Mouse (Mus musculus): ENCODE measurements around the gene Olfr522. TPM values are rescaled to one million over a fixed set of nuclear protein-coding genes. Genes with fewer than 3 reads are reported as not detected.
A peak's percentile ranks its signal among the peaks of the same experiment; 100 is the strongest.

The Olfr522 gene
- polyA plus RNA-seq, 1 experiment from 2014 or later: not detected

DNA sequence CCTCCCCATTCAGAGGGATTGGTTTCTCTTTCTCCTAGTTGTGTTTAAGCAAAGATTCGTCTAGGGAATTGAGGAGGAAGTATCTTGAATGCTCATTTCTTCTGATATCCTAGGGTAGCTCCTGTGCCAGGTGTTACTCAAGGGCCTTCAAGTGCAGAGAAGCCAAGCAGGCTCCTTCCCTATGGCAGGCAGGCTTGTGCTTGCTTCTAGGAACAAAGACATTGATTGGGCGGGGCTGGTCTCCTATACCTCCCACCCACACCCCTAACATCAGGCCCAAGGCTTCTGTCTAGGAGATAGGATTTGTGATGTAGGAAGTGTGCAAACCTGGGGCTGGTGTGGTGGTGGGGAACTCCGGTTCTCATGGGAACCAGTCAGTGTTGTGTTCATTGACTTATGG, 37.6 kb downstream of the Olfr522 start:
- peak overlapping the region; percentile 32 for H3K4me2 ChIP-seq
- H3K27ac ChIP-seq: no peak overlapping the region
- H3K27me3 ChIP-seq: no peaks in the 10 kb centered on the region
- 81% methylated on average over 3 of the region's 3 CpGs for WGBS
- no peaks in the 10 kb centered on the region for H3K9me3 ChIP-seq
- ATAC-seq (ENCODE audit: insufficient number of reproducible peaks, insufficient read depth, low FRiP score, low TSS enrichment, low read depth): no peak
- H3K36me3 ChIP-seq: peaks cover 19% of the 10 kb centered on the region
- no peak overlapping the region for H3K4me3 ChIP-seq
- peaks cover 10% of the 10 kb centered on the region for H3K4me1 ChIP-seq
- 0 out of 2 replicates have a peak overlapping the region, but pooled peaks have one; percentile 17 for H3K9ac ChIP-seq

DNA sequence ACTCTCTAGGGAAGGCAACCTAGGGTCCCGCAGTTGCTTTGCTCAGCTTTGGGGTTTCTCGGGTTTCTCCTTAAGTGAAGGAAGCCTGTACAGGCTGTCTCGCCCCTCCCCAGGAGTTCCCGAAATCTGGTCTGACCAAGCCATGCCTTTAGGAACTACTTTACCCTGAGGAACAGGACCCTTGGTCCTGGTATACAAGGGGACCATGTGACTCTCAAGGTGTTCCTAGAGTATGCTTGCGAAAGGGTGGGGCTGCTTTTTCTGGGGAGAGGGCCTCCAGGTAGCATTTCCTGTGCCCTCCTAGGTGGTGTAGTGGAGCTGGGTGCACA, 38.6 kb downstream of the Olfr522 start:
- peak overlapping the region; percentile 57; the same call in 1 of the 2 replicates for H3K27ac ChIP-seq
- H3K4me2 ChIP-seq: peak overlapping the region; percentile 81
- H3K4me1 ChIP-seq: peaks cover 10% of the 10 kb centered on the region
- H3K4me3 ChIP-seq: peak overlapping the region; percentile 75
- peak overlapping the region; percentile 84 for H3K9ac ChIP-seq
- H3K27me3 ChIP-seq: no peaks in the 10 kb centered on the region
- no peaks in the 10 kb centered on the region for H3K9me3 ChIP-seq
- 6% methylated on average over 5 of the region's 5 CpGs for WGBS
- H3K36me3 ChIP-seq: peaks cover 19% of the 10 kb centered on the region
- no peak for ATAC-seq (ENCODE audit: insufficient number of reproducible peaks, insufficient read depth, low FRiP score, low TSS enrichment, low read depth)

DNA sequence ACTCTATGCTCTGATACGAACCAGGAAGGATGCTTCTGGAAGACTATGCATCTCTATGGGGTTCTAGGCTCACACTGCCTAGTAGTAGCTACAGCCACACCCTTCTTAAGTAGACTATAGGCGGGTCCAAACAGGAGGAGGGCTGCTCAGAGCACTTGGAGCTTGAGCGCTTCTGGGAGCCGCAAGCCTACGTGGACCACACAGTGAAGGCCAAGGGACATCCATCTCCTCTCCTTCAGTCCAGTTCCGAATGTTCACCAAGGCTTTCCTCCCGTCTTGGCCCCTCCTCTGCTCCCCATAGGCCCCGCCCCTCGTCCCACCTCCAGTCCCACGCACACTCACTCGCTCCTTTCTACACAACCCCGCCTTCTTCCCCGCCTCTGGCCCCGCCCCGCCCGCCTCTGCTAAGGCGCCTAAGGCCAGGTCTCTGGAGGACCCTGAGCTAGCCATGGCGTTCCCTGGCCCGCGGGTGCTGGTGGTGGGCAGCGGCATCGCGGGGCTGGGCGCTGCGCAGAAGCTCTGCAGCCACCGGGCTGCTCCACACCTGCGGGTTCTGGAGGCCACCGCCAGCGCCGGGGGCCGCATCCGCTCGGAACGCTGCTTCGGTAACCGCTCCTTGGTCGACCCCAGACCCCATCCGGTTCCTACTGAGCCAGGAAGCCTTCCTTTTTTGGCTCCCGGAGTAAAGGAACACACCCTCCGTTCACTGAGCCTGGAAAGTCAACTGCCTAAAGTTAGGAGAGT, 39.1 kb downstream of the Olfr522 start:
- no peaks in the 10 kb centered on the region for H3K9me3 ChIP-seq
- H3K27me3 ChIP-seq: no peaks in the 10 kb centered on the region
- peaks cover 14% of the 10 kb centered on the region for H3K36me3 ChIP-seq
- peak overlapping the region; percentile 81 for H3K4me2 ChIP-seq
- H3K4me3 ChIP-seq: peak overlapping the region; percentile 75
- H3K4me1 ChIP-seq: peaks cover 10% of the 10 kb centered on the region
- peak overlapping the region; percentile 84 for H3K9ac ChIP-seq
- H3K27ac ChIP-seq: peak overlapping the region; percentile 57; the same call in 1 of the 2 replicates
- ATAC-seq (ENCODE audit: insufficient number of reproducible peaks, insufficient read depth, low FRiP score, low TSS enrichment, low read depth): peak; percentile 94
- 2% methylated on average over 40 of the region's 40 CpGs for WGBS

DNA sequence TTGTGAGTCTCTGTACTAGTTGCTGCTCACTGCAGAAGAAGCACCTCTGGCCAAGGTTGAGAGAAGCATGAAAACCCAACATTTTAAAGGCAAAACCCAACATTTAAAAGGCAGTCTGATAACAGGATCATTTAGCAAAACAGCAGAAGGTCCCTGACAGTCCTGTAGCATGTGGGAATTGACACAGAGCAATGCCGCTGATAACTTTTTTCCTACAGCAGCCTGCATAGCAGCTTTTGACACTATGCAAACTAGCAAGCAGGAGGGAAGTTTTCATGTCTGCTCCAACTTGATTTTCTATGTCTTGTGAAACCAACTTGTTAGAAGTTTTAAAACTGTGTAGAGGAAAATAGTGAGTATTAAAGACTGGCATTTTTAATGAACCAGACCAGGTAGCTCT, 40.2 kb downstream of the Olfr522 start:
- Histone ChIP-seq H3K4me2 (no peak overlapping the region), H3K27me3 (no peaks in the 10 kb centered on the region), H3K36me3 (peaks cover 3% of the 10 kb centered on the region; the same call in 1 of the 2 replicates), H3K27ac (no peak overlapping the region), H3K4me1 (peaks cover 10% of the 10 kb centered on the region), H3K9ac (no peak overlapping the region), H3K9me3 (no peaks in the 10 kb centered on the region), H3K4me3 (no peak overlapping the region)
- no peak for ATAC-seq (ENCODE audit: insufficient number of reproducible peaks, insufficient read depth, low FRiP score, low TSS enrichment, low read depth)
- whole genome bisulfite sequencing: 94% methylated on average over 1 of the region's 1 CpGs

DNA sequence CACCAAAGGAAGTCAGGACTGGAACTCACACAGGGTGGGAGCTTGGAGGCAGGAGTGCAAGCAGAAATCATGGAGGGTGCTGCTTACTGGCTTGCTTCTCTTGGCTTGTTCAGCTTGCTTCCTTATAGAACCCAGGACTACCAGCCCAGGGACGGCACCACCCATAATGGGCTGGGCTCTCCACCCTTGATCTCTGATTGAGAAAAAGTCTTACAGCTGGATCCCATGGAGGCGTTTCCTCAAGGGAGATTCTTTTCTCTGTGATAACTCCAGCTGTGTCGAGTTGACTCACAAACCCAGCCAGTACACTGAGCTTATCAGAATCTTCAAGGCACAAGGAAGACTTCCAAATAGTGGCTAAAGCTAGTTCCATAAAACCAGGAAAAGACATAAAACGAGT, 41.8 kb downstream of the Olfr522 start:
- no peak for ATAC-seq (ENCODE audit: insufficient number of reproducible peaks, insufficient read depth, low FRiP score, low TSS enrichment, low read depth)
- 32% methylated on average over 4 of the region's 4 CpGs for WGBS
- Histone ChIP-seq H3K4me1 (peaks cover 10% of the 10 kb centered on the region), H3K36me3 (no peaks in the 10 kb centered on the region), H3K9me3 (no peaks in the 10 kb centered on the region), H3K27ac (no peak overlapping the region), H3K27me3 (no peaks in the 10 kb centered on the region), H3K4me2 (no peak overlapping the region), H3K9ac (no peak overlapping the region), H3K4me3 (no peak overlapping the region)

DNA sequence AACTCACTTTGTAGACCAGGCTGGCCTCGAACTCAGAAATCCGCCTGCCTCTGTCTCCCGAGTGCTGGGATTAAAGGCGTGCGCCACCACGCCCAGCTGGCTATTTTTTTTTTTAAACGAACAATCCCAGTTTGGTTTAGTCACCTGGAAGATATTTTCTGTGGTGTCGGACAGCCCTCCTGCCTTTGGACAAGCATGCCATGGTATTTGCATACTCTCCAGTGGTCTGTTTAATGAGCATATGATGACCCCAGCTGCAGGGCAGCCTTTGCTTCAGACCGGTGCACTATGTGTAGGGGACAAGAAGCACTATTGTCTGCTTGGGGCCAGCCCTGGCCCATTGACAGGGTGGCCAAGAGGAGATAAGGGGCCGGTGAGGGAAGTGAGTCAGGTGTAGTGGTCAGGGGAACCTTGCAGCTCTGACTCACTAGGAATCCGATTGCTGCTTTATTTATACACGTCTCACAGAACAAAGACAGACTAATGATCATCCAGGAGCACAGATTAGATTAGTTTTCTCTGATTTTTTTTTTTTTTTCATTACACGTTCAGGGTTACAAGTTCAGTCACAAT, 43.1 kb downstream of the Olfr522 start:
- H3K9ac ChIP-seq: no peak overlapping the region
- H3K4me3 ChIP-seq: no peak overlapping the region
- WGBS: 69% methylated on average over 13 of the region's 13 CpGs

DNA sequence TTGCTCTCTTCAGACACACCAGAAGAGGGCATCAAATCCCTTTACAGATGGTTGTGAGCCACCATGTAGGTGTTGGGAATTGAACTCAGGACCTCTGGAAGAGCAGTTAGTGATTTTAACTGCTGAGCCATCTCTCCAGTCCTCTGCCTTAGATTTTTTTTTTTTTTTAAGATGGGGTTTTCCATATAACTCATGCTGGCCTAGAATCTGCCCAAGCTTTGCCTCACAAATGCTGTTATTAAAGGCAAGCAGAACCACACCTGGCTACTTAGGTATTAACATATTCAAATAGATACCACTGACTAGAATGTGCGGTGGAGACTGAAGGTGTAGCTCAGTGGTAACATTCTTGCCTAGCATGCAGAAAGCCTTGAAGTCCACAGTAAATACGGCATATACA, 44.1 kb downstream of the Olfr522 start:
- H3K27me3 ChIP-seq: no peaks in the 10 kb centered on the region
- H3K4me3 ChIP-seq: no peak overlapping the region
- no peak overlapping the region for H3K27ac ChIP-seq
- no peaks in the 10 kb centered on the region for H3K36me3 ChIP-seq
- H3K4me2 ChIP-seq: no peak overlapping the region
- no peak for ATAC-seq (ENCODE audit: insufficient number of reproducible peaks, insufficient read depth, low FRiP score, low TSS enrichment, low read depth)
- 90% methylated on average over 2 of the region's 2 CpGs for WGBS
- no peak overlapping the region for H3K9ac ChIP-seq
- peaks cover 8% of the 10 kb centered on the region for H3K4me1 ChIP-seq
- no peaks in the 10 kb centered on the region for H3K9me3 ChIP-seq

More for the DNA sequence above, 43.1 kb downstream of the Olfr522 start:
- no peak overlapping the region for H3K27ac ChIP-seq
- no peaks in the 10 kb centered on the region for H3K27me3 ChIP-seq
- H3K4me2 ChIP-seq: no peak overlapping the region
- H3K4me1 ChIP-seq: peaks cover 8% of the 10 kb centered on the region
- H3K36me3 ChIP-seq: no peaks in the 10 kb centered on the region
- no peaks in the 10 kb centered on the region for H3K9me3 ChIP-seq
- ATAC-seq (ENCODE audit: insufficient number of reproducible peaks, insufficient read depth, low FRiP score, low TSS enrichment, low read depth): no peak

DNA sequence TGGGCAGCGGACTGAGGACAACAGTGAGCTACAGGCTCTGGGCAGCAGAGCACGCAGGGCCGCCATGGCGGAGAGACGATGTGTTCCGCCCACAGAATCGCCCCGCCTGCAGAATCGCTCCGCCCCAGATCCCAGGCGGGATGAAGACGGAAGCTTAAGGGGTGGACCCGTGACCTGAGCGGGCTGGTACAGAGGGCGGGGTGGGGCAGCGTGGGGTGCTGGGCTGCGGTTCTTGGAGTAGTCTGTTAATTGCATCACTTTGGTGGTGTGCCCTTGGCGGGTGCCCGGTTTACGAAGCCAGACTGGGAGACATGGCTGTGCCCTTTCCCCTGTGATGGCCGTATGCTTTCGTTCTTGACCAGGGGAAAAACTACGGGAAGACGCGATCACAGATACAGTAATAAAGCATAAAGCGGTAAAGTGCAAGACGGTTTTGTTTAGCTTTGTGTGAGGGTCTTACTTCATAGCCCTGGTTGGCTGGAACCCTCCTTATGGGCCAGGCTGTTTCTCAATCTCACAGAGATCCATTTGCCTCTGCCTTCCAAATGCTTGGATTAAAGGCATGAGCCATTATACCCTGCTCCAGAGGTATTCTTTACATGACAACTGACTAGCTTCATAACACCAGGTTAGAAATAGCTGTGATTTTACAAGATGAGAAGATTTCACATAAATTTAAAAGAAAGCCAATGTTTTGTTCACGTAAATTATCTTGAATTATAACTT, 48.1 kb downstream of the Olfr522 start, which contains the start of gene Echs1:
Echs1 (minus strand) TSS at position 148 of the 726 bp plus-strand sequence.
- Histone ChIP-seq H3K9me3 (no peaks in the 10 kb centered on the region), H3K4me1 (peaks cover 11% of the 10 kb centered on the region), H3K4me3 (peak within 1 kb of the TSS; percentile 79), H3K4me2 (peak within 1 kb of the TSS; percentile 85), H3K27me3 (no peaks in the 10 kb centered on the region), H3K9ac (peak within 1 kb of the TSS; percentile 87), H3K36me3 (peaks cover 14% of the 10 kb centered on the region), H3K27ac (peak within 1 kb of the TSS; percentile 86)
- WGBS: 4% methylated on average over 28 of the region's 28 CpGs
- ATAC-seq (ENCODE audit: insufficient number of reproducible peaks, insufficient read depth, low FRiP score, low TSS enrichment, low read depth): peak; percentile 91

DNA sequence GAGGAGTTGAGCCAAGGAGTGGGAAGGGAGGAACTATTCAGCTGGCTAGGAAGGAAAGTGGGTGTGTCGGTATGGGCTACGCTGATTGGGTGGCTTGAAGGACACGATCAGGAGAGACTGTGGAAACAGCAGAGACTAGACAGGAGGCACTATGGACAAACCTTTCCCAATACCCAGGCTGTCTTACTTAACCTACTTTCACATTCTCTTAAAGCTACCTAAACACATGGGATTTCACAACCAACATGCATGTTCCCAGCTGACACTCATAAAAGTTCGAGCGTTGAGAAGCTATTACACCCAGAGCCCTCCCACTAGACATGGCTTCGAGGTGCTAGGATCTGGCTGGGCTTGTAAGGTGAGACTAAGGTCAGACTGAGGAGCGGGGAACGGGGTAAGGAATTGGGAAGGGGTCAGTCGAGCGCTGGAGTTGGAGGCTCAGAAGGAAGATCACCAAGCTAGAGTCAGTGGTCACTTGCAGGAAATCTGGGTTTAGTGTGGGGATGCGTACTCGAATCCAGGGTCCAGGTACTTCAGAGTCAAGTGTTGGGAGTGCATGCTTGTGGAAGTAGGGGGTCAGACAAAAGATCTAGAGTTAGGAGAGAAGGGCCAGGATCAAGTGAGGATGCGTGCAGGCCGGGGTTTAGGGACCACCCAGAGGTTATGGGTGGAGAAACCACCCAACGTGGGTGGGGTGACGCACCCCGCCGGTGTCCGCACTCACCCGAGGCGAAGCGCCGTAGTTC, 48.8 kb downstream of the Olfr522 start, which contains the start of gene Paox:
Paox (plus strand) TSS at position 217 of the 746 bp plus-strand sequence.
- ATAC-seq (ENCODE audit: insufficient number of reproducible peaks, insufficient read depth, low FRiP score, low TSS enrichment, low read depth): 0 out of 2 replicates have a peak, but pooled peaks have one; percentile 59
- Histone ChIP-seq H3K9me3 (no peaks in the 10 kb centered on the region), H3K4me2 (peak within 1 kb of the TSS; percentile 85), H3K36me3 (peaks cover 22% of the 10 kb centered on the region), H3K4me1 (peaks cover 11% of the 10 kb centered on the region), H3K4me3 (peak within 1 kb of the TSS; percentile 79), H3K9ac (peak within 1 kb of the TSS; percentile 87), H3K27me3 (no peaks in the 10 kb centered on the region), H3K27ac (peak within 1 kb of the TSS; percentile 86)
- 1% methylated on average over 23 of the region's 23 CpGs for WGBS

DNA sequence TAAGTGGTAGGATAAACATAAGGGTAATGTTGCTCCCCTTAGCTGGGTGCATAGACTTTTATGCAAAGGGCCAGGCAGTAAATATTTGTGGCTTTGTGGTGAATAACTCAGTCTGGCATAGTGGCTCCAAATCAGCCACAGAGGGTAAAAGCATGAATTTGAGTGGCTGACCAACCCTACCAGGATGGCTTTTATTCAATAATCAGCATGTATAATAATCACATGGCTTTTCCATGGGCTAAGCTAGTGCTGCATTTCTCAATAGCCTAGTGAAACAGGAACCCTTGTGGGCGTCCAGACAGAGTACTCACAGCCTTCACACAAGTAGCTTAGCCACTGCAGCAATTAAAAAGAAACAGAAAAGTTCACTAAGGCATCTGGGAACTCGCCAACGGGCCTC, 52.6 kb downstream of the Olfr522 start:
- no peaks in the 10 kb centered on the region for H3K9me3 ChIP-seq
- H3K4me2 ChIP-seq: no peak overlapping the region
- peaks cover 60% of the 10 kb centered on the region for H3K36me3 ChIP-seq
- WGBS: 64% methylated on average over 3 of the region's 3 CpGs
- H3K9ac ChIP-seq: no peak overlapping the region
- no peak overlapping the region for H3K4me3 ChIP-seq
- ATAC-seq (ENCODE audit: insufficient number of reproducible peaks, insufficient read depth, low FRiP score, low TSS enrichment, low read depth): no peak
- H3K4me1 ChIP-seq: peaks cover 8% of the 10 kb centered on the region
- H3K27ac ChIP-seq: no peak overlapping the region
- H3K27me3 ChIP-seq: no peaks in the 10 kb centered on the region
